Mouse (Mus musculus) hematopoietic stem cell, adult 5-6 weeks (primary cell): ENCODE measurements around the gene Tnrc18. TPM values are rescaled to one million over a fixed set of nuclear protein-coding genes. Genes with fewer than 3 reads are reported as not detected.

Experiments
- ATAC-seq, 2 experiments: fragments of 125-278 bp in 1 of 2; replicated peaks in 1 of 2; 2 replicates each; pipeline ENCODE4 v1.8.0; 2016 to 2017; ENCODE audit warnings: inconsistent platforms in 2 of 2, mild to moderate bottlenecking in 2 of 2, moderate number of reproducible peaks in 2 of 2, low read depth in 1 of 2, moderate TSS enrichment in 1 of 2; ENCODE audit not compliant: low FRiP score in 2 of 2, poor library complexity in 2 of 2, severe bottlenecking in 2 of 2, insufficient read depth in 1 of 2, low TSS enrichment in 1 of 2
- total RNA-seq: library from RNA; stranded (forward); fragments of 172-1452, 232-1000 nt; gene quantifications from 2 replicates; pipeline ENCODE4 v1.2.3, GENCODE M21; 2017

The Tnrc18 gene
- total RNA-seq, 1 experiment from 2014 or later, result 21.4 TPM

DNA sequence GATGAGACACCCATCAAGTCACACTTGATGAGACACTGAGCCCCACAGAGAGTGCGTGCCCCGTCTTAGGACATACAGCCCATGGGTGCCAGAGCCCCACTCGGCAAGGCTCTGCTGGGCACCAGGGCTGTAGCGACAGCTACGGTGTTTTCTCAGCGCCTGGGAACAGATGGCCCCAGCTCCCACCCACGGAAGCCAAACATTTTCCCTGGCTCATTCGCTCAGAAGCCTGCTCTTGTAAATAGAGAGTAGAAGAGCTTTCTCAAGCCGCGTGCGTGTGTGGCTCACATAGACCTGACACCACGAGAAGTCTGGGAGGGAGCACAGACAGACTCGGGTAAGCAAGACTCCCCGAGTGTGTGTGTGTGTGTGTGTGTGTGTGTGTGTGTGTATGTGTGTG, 125.2 kb downstream of the Tnrc18 start, which contains the start of gene Slc29a4:
Gene Slc29a4, plus strand, starts transcription at position 265 of the 400 bp plus-strand sequence.
- no peak for ATAC-seq

- peak; percentile 74 to 80 for ATAC-seq
These were observed 127.1 kb downstream of the Tnrc18 start for GRCm38 (mm10) chr5:142690343-142690742.

- no peak for ATAC-seq
These were observed 128.6 kb downstream of the Tnrc18 start for GRCm38 (mm10) chr5:142688866-142689265.

DNA sequence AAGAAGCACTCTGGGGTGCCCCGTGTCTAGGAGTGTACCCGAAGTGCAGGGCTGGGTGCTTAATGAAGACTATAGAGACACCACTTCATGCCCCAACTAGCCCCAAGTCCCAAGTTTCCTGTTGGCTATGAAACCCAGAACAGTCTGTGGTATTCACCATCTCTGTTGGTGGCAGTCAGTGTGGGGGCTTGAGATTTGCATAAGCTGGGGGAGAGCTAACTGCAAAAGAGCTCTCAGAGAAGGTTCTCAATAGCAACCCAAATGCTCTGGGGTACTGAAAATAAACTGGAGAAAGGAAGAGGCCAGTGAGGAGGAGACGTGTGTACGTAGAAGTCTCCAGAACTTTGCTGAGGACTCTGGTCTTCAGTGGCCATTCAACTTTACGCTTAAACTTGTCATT, 134.9 kb downstream of the Tnrc18 start:
- no peak for ATAC-seq

DNA sequence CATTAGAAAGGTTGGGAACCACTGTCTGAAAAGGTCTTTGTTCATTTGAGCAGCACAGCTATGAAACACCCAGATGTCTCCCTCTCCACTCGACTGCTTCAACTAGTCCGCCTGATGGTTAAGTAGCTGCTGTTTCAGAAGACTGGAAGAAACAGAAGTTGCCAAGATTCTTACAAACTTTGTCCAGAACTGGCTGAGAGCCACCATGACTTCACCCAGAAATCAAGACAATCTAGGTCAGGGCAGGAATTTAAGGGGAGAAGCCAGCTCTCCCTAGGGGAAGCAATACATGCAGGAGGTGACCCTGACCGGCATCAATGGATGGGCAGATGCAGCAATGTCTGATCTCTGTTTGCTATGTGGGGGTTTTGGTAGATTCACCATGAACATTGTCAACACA, 135.6 kb downstream of the Tnrc18 start:
- no peak for ATAC-seq

DNA sequence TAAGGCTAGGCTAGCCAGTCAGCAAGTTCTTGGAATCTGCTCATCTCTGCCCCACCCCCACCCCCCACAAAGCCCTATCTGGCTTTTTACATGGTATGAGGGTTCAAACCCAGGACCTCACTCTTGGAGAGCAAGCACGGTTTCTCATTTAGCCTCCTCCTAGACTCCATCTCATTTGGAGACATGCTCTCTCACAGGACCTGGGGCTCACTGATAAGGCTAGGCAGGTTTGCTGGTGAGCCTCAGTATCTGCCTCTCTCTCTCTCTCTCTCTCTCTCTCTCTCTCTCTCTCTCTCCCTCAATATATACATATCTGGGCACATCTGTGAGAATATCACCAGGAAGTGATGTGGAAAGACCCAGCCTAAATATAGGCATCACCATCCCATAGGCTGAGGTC, 138.4 kb downstream of the Tnrc18 start:
- ATAC-seq, result no peak

GRCm38 (mm10) chr5:142678141-142678571, 139.3 kb downstream of the Tnrc18 start:
- ATAC-seq, result no peak

Other genes with a start within 250 kb of the Tnrc18 start
- not detected in 2 replicates for gene Mmd2, start 208.9 kb downstream of the Tnrc18 start, total RNA-seq
- gene Wipi2, start 190.0 kb downstream of the Tnrc18 start, total RNA-seq, result 44.5 and 53.7 TPM in 2 replicates
- 0.06 TPM in 1 of 2 replicates, not detected in the other for gene Slc29a4, start 125.2 kb downstream of the Tnrc18 start, total RNA-seq
- 1.8 and 5.8 TPM in 2 replicates for gene Fbxl18, start 77.8 kb upstream of the Tnrc18 start, total RNA-seq
- 2,681 and 4,323 TPM in 2 replicates for gene Actb, start 89.1 kb upstream of the Tnrc18 start, total RNA-seq
- 6.3 and 7.0 TPM in 2 replicates for gene Fscn1, start 142.7 kb upstream of the Tnrc18 start, total RNA-seq